Mouse (Mus musculus): ENCODE results near the gene Oard1. TPM values are rescaled to one million over a fixed set of nuclear protein-coding genes. Genes with fewer than 3 reads are reported as not detected.

The Oard1 gene
- 10 to 100 TPM; 11.5 to 16.4 TPM for total RNA-seq (2021)

DNA sequence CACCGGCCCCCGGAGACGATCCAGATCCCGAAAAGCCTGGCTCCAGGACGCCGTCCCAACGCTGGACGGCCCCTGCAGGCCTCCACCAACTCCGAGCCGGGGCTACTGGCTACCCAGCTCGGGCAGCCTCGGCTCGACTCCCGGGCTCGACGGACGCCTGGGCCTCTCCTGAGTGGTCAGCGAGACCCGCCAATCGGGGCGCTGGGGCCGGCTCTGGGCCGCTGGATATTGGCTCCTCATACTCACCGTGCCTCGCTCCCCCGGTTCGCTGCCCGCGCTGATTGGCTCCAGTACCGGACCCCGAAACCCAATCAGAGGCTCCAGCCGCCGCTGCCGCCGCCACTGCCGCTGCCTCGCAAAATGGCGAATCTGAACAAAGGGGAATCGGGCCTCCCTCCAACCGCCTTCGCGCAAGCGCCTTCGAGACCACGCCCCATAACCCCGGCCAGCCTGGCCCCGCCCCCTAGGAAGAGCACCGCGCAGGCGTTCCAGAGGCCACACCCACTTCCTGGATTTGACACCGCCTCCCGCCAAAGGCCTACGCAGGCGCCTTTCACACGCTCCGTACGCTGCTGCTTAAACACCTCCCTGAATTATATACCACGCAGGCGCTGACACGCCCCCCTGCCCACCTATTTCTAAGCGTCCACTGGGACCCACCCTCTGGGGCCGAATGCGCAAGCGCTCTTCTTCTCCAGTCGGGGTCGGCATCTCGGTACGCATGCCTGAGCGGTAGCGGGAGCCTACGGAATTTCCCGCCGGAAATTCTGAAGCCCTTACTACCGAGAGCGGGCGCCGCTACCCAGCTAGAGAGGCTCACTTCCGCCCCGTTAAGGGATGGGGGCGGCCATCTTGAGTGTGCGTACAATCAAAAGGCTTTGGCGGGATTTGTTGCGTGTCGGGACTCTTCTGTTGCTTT is at the start of gene Oard1, which contains the start of gene Nfya:
TSS of gene Oard1 (plus strand) at position 635 of the 919 bp plus-strand sequence.
TSS of gene Nfya (minus strand) at position 527 of the 919 bp plus-strand sequence.
- peak; percentile 100 for DNase-seq
- intact Hi-C loops (cut with DNase I) = no loop called here

GRCm38 (mm10) chr17:48360462-48360861 is 49.4 kb upstream of the Oard1 start:
- intact Hi-C loops (cut with DNase I) = no loop called here

GRCm38 (mm10) chr17:48362346-48362745 is 47.5 kb upstream of the Oard1 start:
- intact Hi-C loops (cut with DNase I) = no loop called here
- DNase-seq = peak; percentile 52 to 55

More at GRCm38 (mm10) chr17:48360462-48360861, 49.4 kb upstream of the Oard1 start:
- no peak for DNase-seq

- DNase-seq = peak; percentile 76 to 83
- intact Hi-C loops (cut with DNase I) = no loop called here
Measured at GRCm38 (mm10) chr17:48362966-48363365, 46.8 kb upstream of the Oard1 start.

- DNase-seq = no peak
- intact Hi-C loops (cut with DNase I) = no loop called here
Measured at GRCm38 (mm10) chr17:48363421-48363965, 46.3 kb upstream of the Oard1 start.

GRCm38 (mm10) chr17:48365511-48366155 is 44.2 kb upstream of the Oard1 start:
- intact Hi-C loops (cut with DNase I) = no loop called here
- peak in 1 of 2 experiments; percentile 14 for DNase-seq

DNA sequence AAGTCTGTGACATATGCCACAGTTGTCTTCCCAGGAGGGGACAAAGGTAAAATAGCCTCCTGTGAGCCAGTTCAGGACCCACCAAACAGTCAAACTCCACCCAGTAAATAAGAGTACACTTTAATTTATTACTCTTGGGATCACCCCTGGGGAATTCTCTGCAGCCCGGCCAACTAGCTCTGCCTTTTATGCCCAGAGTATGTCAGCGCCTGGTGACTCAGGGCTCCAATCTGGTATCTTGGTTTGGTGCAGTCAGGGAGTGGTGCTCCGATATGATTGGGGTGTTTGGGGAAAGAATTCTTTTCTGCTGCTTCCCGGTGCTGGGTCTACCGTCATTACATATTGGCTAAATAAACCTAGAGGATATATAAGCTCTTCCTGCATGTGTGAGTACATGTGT is 43.0 kb upstream of the Oard1 start:
- no peak for DNase-seq
- intact Hi-C loops (cut with DNase I) = no loop called here

DNA sequence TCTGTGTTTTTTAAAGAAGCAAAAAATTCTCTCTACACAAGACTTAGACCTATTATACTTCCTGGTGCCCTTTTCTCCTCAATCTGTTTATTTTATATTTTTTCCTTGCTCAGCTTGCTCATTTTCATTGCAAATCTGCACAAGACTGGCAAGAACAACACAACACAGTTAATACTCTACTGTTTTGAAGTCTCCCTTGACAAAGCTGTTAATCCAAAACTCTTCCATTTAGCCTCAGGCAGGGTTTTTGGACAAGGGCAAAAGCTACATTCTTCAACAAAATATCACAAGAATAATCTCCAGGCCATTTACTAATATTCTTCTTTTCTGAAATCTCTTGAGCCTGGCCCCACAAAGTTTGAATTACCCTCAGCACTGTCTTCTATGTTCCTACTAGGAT is 38.2 kb upstream of the Oard1 start:
- intact Hi-C loops (cut with DNase I) = no loop called here
- DNase-seq = no peak

DNA sequence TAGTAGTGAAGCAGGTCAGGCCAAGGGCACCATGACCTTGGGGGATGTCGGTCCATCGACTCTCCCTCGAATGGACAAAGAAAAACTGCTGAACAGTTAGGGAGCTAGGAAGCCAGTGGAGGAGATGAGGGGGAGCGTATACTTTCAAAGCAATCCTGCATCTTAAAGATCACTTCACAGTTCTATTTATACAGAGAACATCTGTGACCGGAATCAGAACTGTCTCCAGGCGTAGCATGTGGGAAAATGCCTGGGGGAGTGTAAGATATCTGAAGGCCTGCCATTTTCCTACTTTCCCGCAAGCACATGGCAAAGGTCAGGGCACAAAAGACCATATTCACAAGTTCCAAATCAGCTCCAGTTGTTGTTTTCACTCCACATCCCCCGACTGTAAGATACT is 36.8 kb upstream of the Oard1 start:
- intact Hi-C loops (cut with DNase I) = no loop called here
- no peak for DNase-seq

DNA sequence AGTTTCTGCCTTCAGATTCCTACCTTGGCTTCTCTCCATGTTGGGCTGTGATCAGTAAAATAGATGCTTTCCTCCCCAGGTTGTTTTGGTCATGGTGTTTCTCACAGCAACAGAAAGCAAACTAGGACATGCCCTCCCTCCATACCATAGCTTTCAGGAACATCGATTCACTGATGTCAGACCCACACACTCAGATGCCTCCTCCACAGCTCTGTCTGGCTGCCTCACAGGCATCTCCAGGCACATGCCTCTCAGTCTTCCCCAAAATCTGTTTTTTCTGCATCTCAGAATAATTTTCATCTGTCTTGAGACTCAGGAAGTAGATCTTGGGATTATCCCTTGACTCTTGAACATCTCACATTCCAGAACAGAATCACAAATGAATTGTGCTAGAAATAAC is 33.7 kb upstream of the Oard1 start:
- no peak for DNase-seq
- intact Hi-C loops (cut with DNase I) = no loop called here

DNA sequence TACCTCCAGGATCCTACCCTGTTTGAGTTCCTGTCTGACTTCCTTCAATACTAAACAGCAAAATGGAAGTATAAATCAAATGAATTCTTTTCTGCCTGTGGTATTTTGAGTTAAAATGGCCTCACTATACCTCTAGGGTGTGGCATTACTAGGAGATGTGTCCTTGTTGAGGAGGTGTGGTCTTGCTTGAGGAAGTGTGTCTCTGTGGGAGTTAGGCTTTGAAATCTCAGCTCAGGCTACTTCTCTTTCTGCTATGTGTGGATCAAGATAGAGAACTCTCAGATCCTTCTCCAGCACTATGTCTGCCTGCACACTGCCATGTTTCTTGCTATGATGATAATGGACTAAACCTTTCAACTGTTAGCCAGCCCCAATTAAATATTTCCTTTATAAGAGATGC is 30.8 kb upstream of the Oard1 start:
- intact Hi-C loops (cut with DNase I) = no loop called here

GRCm38 (mm10) chr17:48385786-48386461 is 23.9 kb upstream of the Oard1 start:
- DNase-seq = no peak
- intact Hi-C loops (cut with DNase I) = no loop called here

More for the DNA sequence above, 30.8 kb upstream of the Oard1 start:
- no peak for DNase-seq

DNA sequence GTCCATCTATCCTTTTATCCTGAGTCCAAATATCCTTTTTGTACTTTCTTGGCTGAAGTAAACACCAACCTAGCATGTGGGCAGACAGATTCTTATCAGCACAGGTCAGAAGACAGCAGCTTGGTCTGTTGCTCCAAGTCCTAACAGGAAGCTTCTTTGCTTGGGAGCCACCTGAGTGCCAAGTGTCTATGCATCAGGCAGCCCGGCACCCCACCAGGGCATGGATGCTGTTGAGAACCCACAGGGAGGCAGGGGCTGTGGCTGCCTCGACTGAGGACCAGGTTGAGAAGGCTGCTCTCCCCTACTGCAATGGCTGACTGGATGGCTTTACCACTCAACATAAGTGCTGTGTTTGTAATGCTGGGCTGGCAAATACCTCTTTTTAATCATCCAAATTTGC is 21.1 kb upstream of the Oard1 start:
- intact Hi-C loops (cut with DNase I) = no loop called here

GRCm38 (mm10) chr17:48389442-48389841 is 20.4 kb upstream of the Oard1 start:
- DNase-seq = no peak
- intact Hi-C loops (cut with DNase I) = no loop called here

More for the DNA sequence above, 21.1 kb upstream of the Oard1 start:
- DNase-seq = no peak

- intact Hi-C loops (cut with DNase I) = no loop called here
- DNase-seq = no peak
Measured at GRCm38 (mm10) chr17:48391446-48391845, 18.4 kb upstream of the Oard1 start.

DNA sequence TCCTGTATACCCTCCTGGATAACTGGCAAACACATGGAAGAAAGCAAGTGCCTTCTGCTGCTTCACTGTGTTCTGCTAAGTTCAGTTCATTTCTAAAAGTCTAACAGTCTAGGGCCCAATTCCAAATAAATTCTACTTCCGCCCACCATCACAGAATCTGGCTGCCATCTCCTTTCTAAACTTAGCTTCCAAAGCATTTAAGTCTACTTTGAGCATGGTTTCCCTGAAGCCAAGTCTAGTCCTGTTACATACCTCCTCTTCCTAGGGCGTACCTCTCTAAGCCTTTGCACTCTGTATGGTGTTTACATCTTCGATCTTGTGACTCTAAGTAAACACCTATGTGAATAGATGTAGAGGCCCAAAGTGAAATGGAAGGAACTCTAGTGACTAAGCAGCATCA is 17.2 kb upstream of the Oard1 start:
- no peak for DNase-seq
- intact Hi-C loops (cut with DNase I) = no loop called here

GRCm38 (mm10) chr17:48401710-48402109 is 8.1 kb upstream of the Oard1 start:
- no peak for DNase-seq
- intact Hi-C loops (cut with DNase I) = no loop called here

- no peak for DNase-seq
- intact Hi-C loops (cut with DNase I) = no loop called here
Measured at GRCm38 (mm10) chr17:48402751-48403150, 7.1 kb upstream of the Oard1 start.

DNA sequence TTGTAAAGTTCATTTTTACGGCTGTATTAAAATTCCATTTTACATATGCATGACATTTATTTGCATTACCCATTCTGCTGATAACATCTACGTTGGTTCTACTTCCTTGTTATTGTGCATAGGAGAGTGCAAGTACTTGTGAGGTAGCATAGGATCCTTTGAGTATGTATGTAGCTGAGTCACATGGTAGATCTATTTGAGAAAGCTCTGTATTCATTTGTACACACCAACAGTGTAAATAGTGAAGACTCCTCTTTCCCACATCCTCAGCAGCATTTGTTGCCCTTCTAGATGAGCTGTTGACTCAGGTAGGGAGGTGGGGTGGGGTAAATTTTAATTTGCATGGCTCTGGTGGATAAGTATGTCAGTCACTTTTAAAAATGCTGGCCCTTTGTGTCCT is 6.0 kb upstream of the Oard1 start:
- no peak for DNase-seq
- intact Hi-C loops (cut with DNase I) = no loop called here

- DNase-seq = no peak
- intact Hi-C loops (cut with DNase I) = no loop called here
Measured at GRCm38 (mm10) chr17:48404706-48405105, 5.1 kb upstream of the Oard1 start.

DNA sequence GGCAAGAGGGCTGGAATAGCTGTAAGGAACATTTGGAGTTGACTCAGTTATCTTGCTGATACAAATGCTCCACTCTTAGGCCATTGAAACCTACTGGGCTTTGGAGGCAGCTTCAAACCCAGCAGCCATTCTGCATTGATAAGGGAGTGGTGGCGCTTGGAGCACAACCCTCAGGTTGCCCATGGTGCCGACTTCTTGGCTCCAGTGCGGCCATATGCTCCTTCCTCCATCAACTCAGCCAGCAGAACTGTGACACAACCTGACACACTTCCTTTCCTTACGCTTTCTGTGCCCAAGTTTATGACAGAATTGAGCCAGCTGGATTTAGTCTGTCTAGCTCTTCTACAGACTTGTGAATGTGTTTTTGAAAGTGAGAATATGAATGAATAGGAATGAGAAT is 2.7 kb upstream of the Oard1 start:
- no peak for DNase-seq
- intact Hi-C loops (cut with DNase I) = no loop called here
